Mouse (Mus musculus) ES-E14 (cell line): ENCODE measurements at regions not wholly inside any gene's neighbourhood (a gene's known extent, or its start where the extent isn't known, plus 50 kb on each side); places are given as distances from the start of the nearest gene placed in this dataset.

Source experiments
- DNase-seq: peaks from one replicate; pipeline ENCODE4 v3.0.0-alpha.2; 2013; ENCODE audit warnings: low read depth, low spot score
- H3K27ac ChIP-seq: 2 replicates; pipeline ENCODE4 v1.5.1; 2012; ENCODE audit warnings: low read depth, mild to moderate bottlenecking, low read length, moderate library complexity, mixed read lengths; ENCODE audit not compliant: poor library complexity, insufficient read depth, severe bottlenecking
- H3K36me3 ChIP-seq: 2 replicates; pipeline ENCODE4 v1.6.1; 2012; ENCODE audit warnings: mild to moderate bottlenecking, low read length, moderate library complexity, mixed read lengths; ENCODE audit not compliant: control insufficient read depth, poor library complexity, insufficient read depth, severe bottlenecking
- H3K4me1 ChIP-seq, 2 experiments: fragments of 150-350 bp in 1 of 2; sonication (generic) in 1 of 2; 2 replicates each; pipeline ENCODE4 v1.6.1; 2012; ENCODE audit warnings: low read length in 2 of 2, mild to moderate bottlenecking in 1 of 2, mixed read lengths in 1 of 2; ENCODE audit not compliant: control insufficient read depth in 2 of 2, insufficient read depth in 2 of 2, poor library complexity in 1 of 2
- H3K4me3 ChIP-seq, 2 experiments: fragments of 150-350 bp in 1 of 2; sonication (generic) in 1 of 2; 2 replicates each; pipeline ENCODE4 v1.5.1; 2012; ENCODE audit warnings: low read length in 2 of 2, low read depth in 1 of 2, mild to moderate bottlenecking in 1 of 2, mixed read lengths in 1 of 2; ENCODE audit not compliant: insufficient read depth in 1 of 2, poor library complexity in 1 of 2, severe bottlenecking in 1 of 2
- H3K9ac ChIP-seq: 2 replicates; pipeline ENCODE4 v1.6.1; 2012; ENCODE audit warnings: low read depth, mild to moderate bottlenecking, low read length, mixed read lengths; ENCODE audit not compliant: poor library complexity, insufficient read depth, severe bottlenecking
- H3K9me3 ChIP-seq: fragments of 150-350 bp; sonication (generic); 2 replicates; pipeline ENCODE4 v1.6.1; 2012; ENCODE audit warnings: low read depth, mild to moderate bottlenecking, low read length; ENCODE audit not compliant: control insufficient read depth, insufficient read depth
- CHD2 ChIP-seq: IDR thresholded peaks from 2 replicates; pipeline ENCODE4 v1.6.1; 2014; ENCODE audit warnings: mild to moderate bottlenecking, low read depth, low read length, inconsistent platforms
- HCFC1 ChIP-seq: IDR thresholded peaks from 2 replicates; pipeline ENCODE4 v1.6.1; 2012; ENCODE audit warnings: low read length, inconsistent platforms, borderline replicate concordance; ENCODE audit not compliant: insufficient read depth
- MAFK ChIP-seq: IDR thresholded peaks from 2 replicates; pipeline ENCODE4 v1.6.1; 2014; ENCODE audit warnings: mild to moderate bottlenecking, low read depth, low read length, inconsistent platforms; ENCODE audit not compliant: insufficient read depth
- ZC3H11A ChIP-seq: IDR thresholded peaks from 2 replicates; pipeline ENCODE4 v1.6.1; 2012; ENCODE audit warnings: low read depth, mild to moderate bottlenecking, inconsistent platforms, low read length, borderline replicate concordance
- ZNF384 ChIP-seq: IDR thresholded peaks from 2 replicates; pipeline ENCODE4 v1.6.1; 2012; ENCODE audit warnings: low read depth, low read length, inconsistent platforms
- in situ Hi-C, 2 experiments: fragments of 600-800 bp; cut with MboI; formaldehyde crosslinking; loops; one replicate each; pipeline ENCODE4 v1.15.1; 2025; ENCODE audit warnings: low sequenced_read_pairs in 2 of 2, inconsistent platforms in 1 of 2; ENCODE audit not compliant: unreplicated experiment in 2 of 2

- no peak for DNase-seq
- TF ChIP-seq HCFC1 (no peak), ZC3H11A (no peak), CHD2 (no peak), MAFK (no peak), ZNF384 (no peak)
- Histone ChIP-seq H3K36me3 (no peaks in the 10 kb centered on the region), H3K4me1 (no peaks in the 10 kb centered on the region), H3K27ac (no peak overlapping the region), H3K9ac (no peak overlapping the region), H3K9me3 (no peaks in the 10 kb centered on the region), H3K4me3 (no peak overlapping the region)
- in situ Hi-C loops = no loop called here
These were observed 85.6 kb upstream of the 4933415F23Rik start for GRCm38 (mm10) chr1:23187446-23188206.

GRCm38 (mm10) chr1:23184728-23185127, 82.7 kb upstream of the 4933415F23Rik start:
- in situ Hi-C loops = no loop called here
- H3K4me3 ChIP-seq = no peak overlapping the region
- no peaks in the 10 kb centered on the region for H3K9me3 ChIP-seq
- no peaks in the 10 kb centered on the region for H3K36me3 ChIP-seq
- H3K4me1 ChIP-seq = no peaks in the 10 kb centered on the region
- H3K27ac ChIP-seq = no peak overlapping the region
- TF ChIP-seq ZC3H11A (no peak), CHD2 (no peak), ZNF384 (no peak), HCFC1 (no peak), MAFK (no peak)
- H3K9ac ChIP-seq = no peak overlapping the region
- no peak for DNase-seq

- in situ Hi-C loops = no loop called here
- Histone ChIP-seq H3K36me3 (no peaks in the 10 kb centered on the region), H3K27ac (no peak overlapping the region), H3K4me3 (no peak overlapping the region), H3K4me1 (no peaks in the 10 kb centered on the region), H3K9ac (no peak overlapping the region), H3K9me3 (no peaks in the 10 kb centered on the region)
- no peak for DNase-seq
- TF ChIP-seq CHD2 (no peak), ZNF384 (no peak), HCFC1 (no peak), ZC3H11A (no peak), MAFK (no peak)
These were observed 80.5 kb upstream of the 4933415F23Rik start for GRCm38 (mm10) chr1:23182541-23182940.

- in situ Hi-C loops = no loop called here
- Histone ChIP-seq H3K4me3 (no peak overlapping the region), H3K9me3 (no peaks in the 10 kb centered on the region), H3K36me3 (no peaks in the 10 kb centered on the region), H3K27ac (no peak overlapping the region), H3K4me1 (no peaks in the 10 kb centered on the region), H3K9ac (no peak overlapping the region)
- DNase-seq = no peak
- TF ChIP-seq ZC3H11A (no peak), MAFK (no peak), ZNF384 (no peak), HCFC1 (no peak), CHD2 (no peak)
These were observed 76.4 kb upstream of the 4933415F23Rik start for GRCm38 (mm10) chr1:23178335-23178974.
